Mouse (Mus musculus): ENCODE measurements at regions not wholly inside any gene's neighbourhood (a gene's known extent, or its start where the extent isn't known, plus 50 kb on each side); places are given as distances from the start of the nearest gene placed in this dataset.

- Histone ChIP-seq H3K27me3 (ENCODE audit: insufficient read depth, poor library complexity, severe bottlenecking) (peaks cover 54% of the 10 kb centered on the region), H3K9me3 (no peaks in the 10 kb centered on the region), H3K36me3 (no peaks in the 10 kb centered on the region), H3K27ac (no peak overlapping the region), H3K4me1 (replicated peaks) (no peaks in the 10 kb centered on the region), H3K4me3 (no peak overlapping the region)
- peak; percentile 76 for DNase-seq (ENCODE audit: low spot score)
- 52% methylated on average over 16 of the region's 16 CpGs for WGBS
Observed at GRCm38 (mm10) chr2:146633329-146634070, 121.4 kb upstream of the Ralgapa2 start.

DNA sequence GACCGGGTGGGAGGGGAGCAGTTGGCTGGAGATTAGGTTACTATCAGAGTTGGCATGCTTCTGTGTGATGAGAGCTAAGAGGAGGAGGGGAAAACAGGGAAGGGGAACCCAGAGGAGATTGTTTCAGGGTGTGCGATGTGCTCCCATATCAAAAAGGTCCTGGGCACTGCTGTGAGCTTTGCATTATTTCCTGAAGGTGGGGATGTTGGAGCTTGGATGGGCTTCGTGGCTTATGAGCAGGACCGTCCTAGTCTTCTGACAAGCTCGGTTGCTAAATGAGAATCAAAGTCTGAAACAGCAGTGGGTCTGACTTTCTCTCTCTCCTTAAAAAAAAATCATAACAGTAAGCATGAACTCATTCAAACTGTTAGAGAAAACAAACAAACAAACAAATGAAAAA is 125.4 kb upstream of the Ralgapa2 start:
- no peak overlapping the region for H3K27ac ChIP-seq
- no peaks in the 10 kb centered on the region for H3K4me1 ChIP-seq (replicated peaks)
- 74% methylated on average over 5 of the region's 5 CpGs for whole genome bisulfite sequencing
- no peaks in the 10 kb centered on the region for H3K9me3 ChIP-seq
- DNase-seq (ENCODE audit: low spot score): no peak
- peaks cover 28% of the 10 kb centered on the region for H3K27me3 ChIP-seq (ENCODE audit: insufficient read depth, poor library complexity, severe bottlenecking)
- no peaks in the 10 kb centered on the region for H3K36me3 ChIP-seq
- H3K4me3 ChIP-seq: no peak overlapping the region

DNA sequence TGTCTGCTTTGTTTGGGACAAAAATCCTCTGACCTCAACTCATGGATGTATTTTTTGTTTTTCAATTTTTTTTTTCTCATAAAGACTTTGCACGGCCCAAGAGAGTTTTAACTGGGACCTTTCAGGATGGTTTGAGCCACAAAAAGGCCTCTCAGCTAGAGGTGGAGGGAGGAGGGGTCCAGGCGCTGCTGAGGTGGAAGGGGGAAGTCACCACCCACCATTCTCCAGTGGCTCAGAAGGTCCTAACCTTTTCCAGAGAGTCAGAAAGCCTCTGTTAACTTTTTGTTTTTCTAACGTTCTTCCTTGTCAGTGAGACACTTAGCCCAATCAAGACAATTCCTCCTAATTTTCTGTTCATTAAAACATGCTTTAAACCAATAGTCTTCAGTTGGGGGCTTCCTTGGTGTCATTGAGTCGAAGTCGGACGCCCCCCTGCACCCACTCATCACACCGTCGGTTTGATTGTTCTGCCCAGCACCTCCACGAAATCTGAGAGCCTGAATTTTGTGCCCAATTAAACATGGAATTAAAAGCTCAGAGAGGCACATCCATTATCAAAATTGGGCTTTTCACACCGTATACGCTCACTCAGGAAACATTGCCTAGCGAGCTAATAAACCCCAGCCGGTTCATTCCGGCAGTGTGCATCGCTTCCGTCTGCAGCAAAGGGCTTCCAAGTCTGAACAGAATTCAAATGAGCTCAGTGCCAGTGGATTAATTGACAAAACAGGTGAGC is 134.3 kb upstream of the Ralgapa2 start:
- 32% methylated on average over 16 of the region's 16 CpGs for WGBS
- Histone ChIP-seq H3K4me3 (no peak overlapping the region), H3K4me1 (replicated peaks) (peaks cover 10% of the 10 kb centered on the region), H3K36me3 (no peaks in the 10 kb centered on the region), H3K27ac (no peak overlapping the region), H3K9me3 (no peaks in the 10 kb centered on the region), H3K27me3 (ENCODE audit: insufficient read depth, poor library complexity, severe bottlenecking) (peaks cover 16% of the 10 kb centered on the region)
- DNase-seq (ENCODE audit: low spot score): no peak

DNA sequence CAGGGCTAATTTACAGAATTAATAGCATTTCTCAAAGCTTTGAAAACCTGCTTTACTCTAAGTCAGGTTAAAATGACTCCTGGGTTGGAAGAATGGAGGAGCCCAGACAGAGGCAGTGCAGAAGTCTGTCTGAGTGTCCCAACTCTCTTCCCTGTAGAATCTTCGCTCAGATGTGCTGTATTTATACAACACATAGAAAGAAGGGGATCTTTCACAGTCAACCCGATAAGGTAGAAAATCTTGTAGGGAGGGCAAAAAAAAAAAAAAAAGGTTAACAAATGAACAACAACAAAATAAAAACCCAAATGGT is 134.8 kb upstream of the Ralgapa2 start:
- Histone ChIP-seq H3K27me3 (ENCODE audit: insufficient read depth, poor library complexity, severe bottlenecking) (peaks cover 16% of the 10 kb centered on the region), H3K36me3 (no peaks in the 10 kb centered on the region), H3K4me3 (no peak overlapping the region), H3K9me3 (no peaks in the 10 kb centered on the region), H3K27ac (no peak overlapping the region), H3K4me1 (replicated peaks) (peaks cover 10% of the 10 kb centered on the region)
- 91% methylated on average over 2 of the region's 2 CpGs for WGBS
- no peak for DNase-seq (ENCODE audit: low spot score)

- DNase-seq (ENCODE audit: low spot score): no peak
- 0 out of 2 replicates have a peak, but pooled peaks cover 6% of the 10 kb centered on the region for H3K4me1 ChIP-seq (replicated peaks)
- H3K9me3 ChIP-seq: no peaks in the 10 kb centered on the region
- no peak overlapping the region for H3K4me3 ChIP-seq
- H3K27me3 ChIP-seq (ENCODE audit: insufficient read depth, poor library complexity, severe bottlenecking): peaks cover 8% of the 10 kb centered on the region
- H3K36me3 ChIP-seq: no peaks in the 10 kb centered on the region
- 65% methylated on average over 3 of the region's 3 CpGs for WGBS
- no peak overlapping the region for H3K27ac ChIP-seq
Observed at GRCm38 (mm10) chr2:146661346-146661745, 149.2 kb upstream of the Ralgapa2 start.

- Histone ChIP-seq H3K27ac (no peak overlapping the region), H3K4me1 (replicated peaks) (no peaks in the 10 kb centered on the region), H3K36me3 (no peaks in the 10 kb centered on the region), H3K9me3 (no peaks in the 10 kb centered on the region), H3K4me3 (no peak overlapping the region), H3K27me3 (ENCODE audit: insufficient read depth, poor library complexity, severe bottlenecking) (no peaks in the 10 kb centered on the region)
- WGBS: 74% methylated on average over 2 of the region's 2 CpGs
- DNase-seq (ENCODE audit: low spot score): no peak
Observed at GRCm38 (mm10) chr2:146672761-146673160, 160.6 kb upstream of the Ralgapa2 start.

- Histone ChIP-seq H3K36me3 (no peaks in the 10 kb centered on the region), H3K4me3 (no peak overlapping the region), H3K27ac (no peak overlapping the region), H3K4me1 (replicated peaks) (no peaks in the 10 kb centered on the region), H3K27me3 (ENCODE audit: insufficient read depth, poor library complexity, severe bottlenecking) (no peaks in the 10 kb centered on the region), H3K9me3 (no peaks in the 10 kb centered on the region)
- DNase-seq (ENCODE audit: low spot score): no peak
- WGBS: 64% methylated on average over 3 of the region's 3 CpGs
Observed at GRCm38 (mm10) chr2:146681979-146682378, 169.8 kb upstream of the Ralgapa2 start.

GRCm38 (mm10) chr2:146685854-146686507 is 169.7 kb upstream of the Kiz start:
- Histone ChIP-seq H3K27me3 (ENCODE audit: insufficient read depth, poor library complexity, severe bottlenecking) (peaks cover 5% of the 10 kb centered on the region; the same call in 1 of the 2 replicates), H3K27ac (no peak overlapping the region), H3K4me3 (no peak overlapping the region), H3K4me1 (replicated peaks) (no peaks in the 10 kb centered on the region), H3K9me3 (no peaks in the 10 kb centered on the region), H3K36me3 (no peaks in the 10 kb centered on the region)
- DNase-seq (ENCODE audit: low spot score): no peak
- 83% methylated on average over 5 of the region's 5 CpGs for WGBS

DNA sequence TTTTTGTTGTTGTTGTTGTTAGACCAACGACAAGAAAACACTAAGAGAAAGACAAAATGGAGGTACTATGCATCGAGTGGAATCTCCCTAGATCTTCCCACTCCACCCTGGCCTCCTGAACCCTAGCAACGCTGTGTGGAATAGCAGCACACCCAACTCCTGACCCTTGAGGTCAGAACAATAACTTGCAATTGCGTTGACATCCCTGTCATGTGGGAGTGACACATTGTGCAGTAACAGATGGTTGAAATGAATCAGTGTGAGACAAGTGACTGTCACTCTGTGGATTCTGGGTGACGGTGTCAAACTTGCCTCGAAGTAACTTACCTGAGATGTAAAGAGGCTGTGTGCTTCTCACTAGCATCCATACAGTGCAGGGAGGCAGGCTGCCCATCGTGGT is 167.1 kb upstream of the Kiz start:
- Histone ChIP-seq H3K4me3 (no peak overlapping the region), H3K27me3 (ENCODE audit: insufficient read depth, poor library complexity, severe bottlenecking) (peaks cover 13% of the 10 kb centered on the region), H3K27ac (no peak overlapping the region), H3K36me3 (no peaks in the 10 kb centered on the region), H3K4me1 (replicated peaks) (no peaks in the 10 kb centered on the region), H3K9me3 (no peaks in the 10 kb centered on the region)
- no peak for DNase-seq (ENCODE audit: low spot score)
- 75% methylated on average over 7 of the region's 7 CpGs for WGBS

DNA sequence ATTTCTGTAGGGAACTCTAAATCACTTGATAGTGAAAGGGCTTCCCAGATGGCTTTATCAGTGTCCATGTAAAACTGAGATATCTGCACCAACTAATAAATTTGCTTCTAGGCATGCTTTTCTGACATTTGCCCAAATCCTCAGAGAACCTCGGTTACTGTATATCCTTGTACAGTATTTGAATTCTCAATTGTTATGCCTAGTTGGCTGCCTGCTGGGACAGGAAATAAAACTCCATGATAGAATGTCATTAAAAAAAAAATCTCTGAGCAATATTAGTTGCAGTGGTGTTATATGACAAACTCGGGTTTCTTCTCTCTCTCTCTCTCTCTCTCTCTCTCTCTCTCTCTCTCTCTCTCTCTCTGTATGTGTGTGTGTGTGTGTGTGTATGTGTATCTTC is 162.2 kb upstream of the Kiz start:
- peaks cover 24% of the 10 kb centered on the region for H3K27me3 ChIP-seq (ENCODE audit: insufficient read depth, poor library complexity, severe bottlenecking)
- H3K9me3 ChIP-seq: no peaks in the 10 kb centered on the region
- no peak overlapping the region for H3K4me3 ChIP-seq
- 71% methylated on average over 2 of the region's 2 CpGs for WGBS
- H3K4me1 ChIP-seq (replicated peaks): peaks cover 6% of the 10 kb centered on the region
- no peak overlapping the region for H3K27ac ChIP-seq
- DNase-seq (ENCODE audit: low spot score): no peak
- no peaks in the 10 kb centered on the region for H3K36me3 ChIP-seq

DNA sequence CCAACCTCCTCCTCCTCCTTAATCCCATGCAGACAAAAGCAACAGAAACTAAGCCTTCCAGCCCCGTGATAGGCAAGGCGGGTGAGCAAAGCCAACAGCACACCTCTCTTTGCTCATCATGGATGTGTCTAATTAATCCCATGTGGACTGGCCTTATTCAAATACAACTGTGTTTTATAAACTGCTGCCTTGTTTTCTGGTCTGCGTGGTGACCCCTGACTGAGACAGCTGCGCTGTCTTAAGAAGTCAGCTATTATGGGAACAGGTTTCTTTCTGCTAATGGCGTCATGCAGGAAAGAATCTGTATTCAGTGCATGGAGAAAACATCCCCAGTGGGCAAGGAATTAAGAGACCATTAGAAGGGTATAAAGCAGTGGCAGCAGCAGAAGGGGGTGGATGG is 161.6 kb upstream of the Kiz start:
- Histone ChIP-seq H3K36me3 (no peaks in the 10 kb centered on the region), H3K4me1 (replicated peaks) (peaks cover 6% of the 10 kb centered on the region), H3K9me3 (no peaks in the 10 kb centered on the region), H3K27ac (no peak overlapping the region), H3K27me3 (ENCODE audit: insufficient read depth, poor library complexity, severe bottlenecking) (peaks cover 20% of the 10 kb centered on the region), H3K4me3 (no peak overlapping the region)
- WGBS: 48% methylated on average over 5 of the region's 5 CpGs
- DNase-seq (ENCODE audit: low spot score): no peak

GRCm38 (mm10) chr2:146696277-146696676 is 159.4 kb upstream of the Kiz start:
- H3K36me3 ChIP-seq: no peaks in the 10 kb centered on the region
- DNase-seq (ENCODE audit: low spot score): no peak
- H3K27me3 ChIP-seq (ENCODE audit: insufficient read depth, poor library complexity, severe bottlenecking): peaks cover 19% of the 10 kb centered on the region; the same call in 1 of the 2 replicates
- H3K27ac ChIP-seq: no peak overlapping the region
- H3K4me1 ChIP-seq (replicated peaks): peaks cover 6% of the 10 kb centered on the region
- H3K9me3 ChIP-seq: no peaks in the 10 kb centered on the region
- H3K4me3 ChIP-seq: no peak overlapping the region
- WGBS: 88% methylated on average over 2 of the region's 2 CpGs

DNA sequence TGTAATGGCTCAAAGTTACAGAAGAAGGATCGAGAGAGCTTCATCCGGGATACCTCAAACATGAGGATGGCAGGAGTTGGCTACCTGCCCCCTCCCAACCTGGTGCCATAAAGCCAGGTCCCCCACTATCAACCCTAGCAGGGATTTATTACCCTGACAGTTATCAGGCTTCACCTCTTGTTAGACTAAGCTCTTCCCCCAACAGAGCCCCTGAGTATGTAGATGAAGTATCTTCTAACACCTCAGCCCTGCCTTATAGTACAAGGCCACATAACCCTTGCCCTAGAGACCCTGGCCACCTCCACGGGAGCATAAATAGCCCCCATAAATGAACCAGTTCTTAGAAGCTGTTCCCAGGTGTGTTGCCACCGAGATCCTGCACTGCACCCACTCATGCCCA is 158.9 kb upstream of the Kiz start:
- Histone ChIP-seq H3K4me3 (no peak overlapping the region), H3K36me3 (no peaks in the 10 kb centered on the region), H3K27me3 (ENCODE audit: insufficient read depth, poor library complexity, severe bottlenecking) (peaks cover 19% of the 10 kb centered on the region; the same call in 1 of the 2 replicates), H3K9me3 (no peaks in the 10 kb centered on the region), H3K27ac (no peak overlapping the region), H3K4me1 (replicated peaks) (peaks cover 6% of the 10 kb centered on the region)
- WGBS: 86% methylated on average over 4 of the region's 4 CpGs
- no peak for DNase-seq (ENCODE audit: low spot score)

All from hindbrain, embryonic 10.5 days (tissue).